Mouse (Mus musculus): ENCODE data around the gene Fam213a.
A peak's percentile ranks its signal among the peaks of the same experiment; 100 is the strongest.

Gene Fam213a

GRCm38 (mm10) chr14:40963501-40964213, 49.9 kb downstream of the Fam213a start:
- no peak for DNase-seq (ENCODE audit: low read depth, low spot score)

- DNase-seq (ENCODE audit: low read depth, low spot score): no peak
Measured at GRCm38 (mm10) chr14:40962365-40963290, 51.0 kb downstream of the Fam213a start.

GRCm38 (mm10) chr14:40960237-40960636, 53.4 kb downstream of the Fam213a start:
- no peak for DNase-seq (ENCODE audit: low read depth, low spot score)

GRCm38 (mm10) chr14:40959586-40959985, 54.0 kb downstream of the Fam213a start:
- DNase-seq (ENCODE audit: low read depth, low spot score): no peak

- no peak for DNase-seq (ENCODE audit: low read depth, low spot score)
Measured at GRCm38 (mm10) chr14:40958986-40959381, 54.6 kb downstream of the Fam213a start.

GRCm38 (mm10) chr14:40958083-40958985, 55.3 kb downstream of the Fam213a start:
- DNase-seq (ENCODE audit: low read depth, low spot score): no peak

GRCm38 (mm10) chr14:40957607-40958006, 56.0 kb downstream of the Fam213a start:
- no peak for DNase-seq (ENCODE audit: low read depth, low spot score)

GRCm38 (mm10) chr14:40956252-40957146, 57.1 kb downstream of the Fam213a start:
- DNase-seq (ENCODE audit: low read depth, low spot score): peak; percentile 95

- no peak for DNase-seq (ENCODE audit: low read depth, low spot score)
Measured at GRCm38 (mm10) chr14:40955596-40956251, 57.9 kb downstream of the Fam213a start.

- DNase-seq (ENCODE audit: low read depth, low spot score): no peak
Measured at GRCm38 (mm10) chr14:40955146-40955545, 58.4 kb downstream of the Fam213a start.

- DNase-seq (ENCODE audit: low read depth, low spot score): no peak
Measured at GRCm38 (mm10) chr14:40953381-40953780, 60.2 kb downstream of the Fam213a start.

GRCm38 (mm10) chr14:40952715-40953114, 60.9 kb downstream of the Fam213a start:
- DNase-seq (ENCODE audit: low read depth, low spot score): no peak

GRCm38 (mm10) chr14:40952301-40952700, 61.3 kb downstream of the Fam213a start:
- DNase-seq (ENCODE audit: low read depth, low spot score): no peak

GRCm38 (mm10) chr14:40949730-40950614, 63.6 kb downstream of the Fam213a start:
- no peak for DNase-seq (ENCODE audit: low read depth, low spot score)

- DNase-seq (ENCODE audit: low read depth, low spot score): no peak
Measured at GRCm38 (mm10) chr14:40949047-40949446, 64.5 kb downstream of the Fam213a start.

- no peak for DNase-seq (ENCODE audit: low read depth, low spot score)
Measured at GRCm38 (mm10) chr14:40948522-40948921, 65.1 kb downstream of the Fam213a start.

- no peak for DNase-seq (ENCODE audit: low read depth, low spot score)
Measured at GRCm38 (mm10) chr14:40947431-40948394, 65.9 kb downstream of the Fam213a start.

GRCm38 (mm10) chr14:40943802-40944201, 69.8 kb downstream of the Fam213a start:
- no peak for DNase-seq (ENCODE audit: low read depth, low spot score)
